Mouse (Mus musculus) stomach, postnatal 0 days (tissue): ENCODE data around the gene 1700093K21Rik.

Experiments used
- CTCF ChIP-seq: IDR thresholded peaks from 2 replicates; pipeline ENCODE4 v1.5.1; 2016; ENCODE audit warnings: antibody characterized with exemption, low read depth, mild to moderate bottlenecking, moderate library complexity
- EP300 ChIP-seq: optimal IDR thresholded peaks from 2 replicates; pipeline ENCODE3; 2016; ENCODE audit warnings: antibody characterized with exemption

GRCm38 (mm10) chr11:23565761-23566160 lies 44.8 kb upstream of the 1700093K21Rik start:
- TF ChIP-seq CTCF = peak; percentile 89
- TF ChIP-seq EP300 = no peak
